In the genomic region with DNA sequence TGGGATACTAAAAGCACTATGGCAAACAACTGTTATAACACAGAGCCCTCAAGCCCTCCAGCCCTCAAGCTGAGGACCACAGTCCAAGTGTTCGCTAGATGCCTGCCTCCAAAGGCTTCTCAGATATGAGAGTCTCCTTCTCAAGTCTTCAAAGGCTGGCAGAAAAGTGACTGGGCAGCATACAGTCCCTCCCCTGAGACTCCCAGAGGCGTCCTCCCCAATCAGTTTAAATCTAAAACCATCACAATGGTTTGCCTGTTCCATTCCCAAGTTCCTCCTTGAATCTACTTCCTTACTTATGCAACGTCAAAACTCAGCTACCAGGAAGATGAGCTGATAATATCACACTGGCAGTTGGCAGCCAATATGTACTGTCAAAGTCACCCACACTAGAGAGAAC, we compare ENCODE assay signal across 9 mouse cellular contexts. TPM values are rescaled to one million over a fixed set of nuclear protein-coding genes. Genes with fewer than 3 reads are reported as not detected.
DNase-seq lines count a peak whose midpoint lies in the region; ATAC-seq and TF ChIP-seq lines count a peak whose summit lies in the region.
"Had no signal": no experiment of that assay in that cellular context is flagged by ENCODE, and none has a peak within 500 bp of the region (broad histone marks: within the 10 kb centered on the region; RNA-seq: fewer than 3 reads in every experiment).

A gene (plus strand): TSS at position 301 of the 400 bp plus-strand sequence.

- no peaks in the 10 kb centered on the region for H3K36me3 ChIP-seq in forebrain, embryonic 10.5 days (replicated peaks)
- no peaks in the 10 kb centered on the region for H3K36me3 ChIP-seq in limb, embryonic 13.5 days
- H3K36me3 ChIP-seq in small intestine, adult 2 months (ENCODE audit: control insufficient read depth, insufficient read depth, low read length): no peaks in the 10 kb centered on the region

- H3K9ac ChIP-seq in limb, embryonic 13.5 days: no peak within 1 kb of the TSS

- TF ChIP-seq CTCF in small intestine, adult 2 months (IDR thresholded peaks at IDR 0.05; ENCODE audit: extremely low read depth, insufficient read length, insufficient replicate concordance, low read depth, low read length): no peak

- ATAC-seq in limb, embryonic 13.5 days (ENCODE audit: low FRiP score, low read depth): no peak

- no peak within 1 kb of the TSS for H3K27ac ChIP-seq in forebrain, embryonic 10.5 days
- no peak within 1 kb of the TSS for H3K27ac ChIP-seq in limb, embryonic 13.5 days
- no peak within 1 kb of the TSS for H3K27ac ChIP-seq in small intestine, adult 2 months (ENCODE audit: insufficient read depth, low read depth, low read length)

- no peak within 1 kb of the TSS for H3K4me3 ChIP-seq in forebrain, embryonic 10.5 days
- H3K4me3 ChIP-seq in limb, embryonic 13.5 days: no peak within 1 kb of the TSS
- H3K4me3 ChIP-seq in small intestine, adult 2 months (ENCODE audit: low read depth, low read length): no peak within 1 kb of the TSS
- H3K4me3 ChIP-seq: erythroblast, embryonic 14.5 days had no signal

- DNase-seq in urinary bladder, adult 2 months (ENCODE audit: low spot score): no peak
- no peak for DNase-seq in urinary bladder, postnatal 25 days (ENCODE audit: low spot score)
- no peak for DNase-seq in forebrain, embryonic 10.5 days (ENCODE audit: extremely low spot score, low spot score)
- no peak for DNase-seq in heart, postnatal 36 days
- no peak for DNase-seq in ovary, postnatal 14 days (ENCODE audit: low spot score)
- no peak for DNase-seq in cerebellum, postnatal 36 days

- TF ChIP-seq POLR2A in small intestine, adult 2 months (IDR thresholded peaks at IDR 0.05; ENCODE audit: low read depth, low read length): no peak

- peaks cover 15% of the 10 kb centered on the region for H3K4me1 ChIP-seq in forebrain, embryonic 10.5 days
- H3K4me1 ChIP-seq in limb, embryonic 13.5 days: no peaks in the 10 kb centered on the region
- H3K4me1 ChIP-seq in small intestine, adult 2 months (ENCODE audit: control insufficient read depth, insufficient read depth, insufficient read length, low read length): no peaks in the 10 kb centered on the region; the same call in 1 of the 2 replicates

- no peaks in the 10 kb centered on the region for H3K27me3 ChIP-seq in forebrain, embryonic 10.5 days (ENCODE audit: poor library complexity, severe bottlenecking)
- no peaks in the 10 kb centered on the region for H3K27me3 ChIP-seq in limb, embryonic 13.5 days
- no peaks in the 10 kb centered on the region for H3K27me3 ChIP-seq in small intestine, adult 2 months (ENCODE audit: control insufficient read depth, insufficient read depth, low read length)

- no peak within 1 kb of the TSS for H3K4me2 ChIP-seq in limb, embryonic 13.5 days (replicated peaks)

- H3K9me3 ChIP-seq in forebrain, embryonic 10.5 days: no peaks in the 10 kb centered on the region
- no peaks in the 10 kb centered on the region for H3K9me3 ChIP-seq in limb, embryonic 13.5 days

- intact Hi-C loops in heart, postnatal 36 days (cut with DNase I): no loop called here

- WGBS in forebrain, embryonic 10.5 days: 83% methylated on average over 3 of the region's 3 CpGs
- WGBS in limb, embryonic 13.5 days: 76% methylated on average over 3 of the region's 3 CpGs
- 52% methylated on average over 3 of the region's 3 CpGs for WGBS in small intestine, adult 2 months

RNA-seq across cellular contexts. Expression of the gene that starts here (rescaled TPM):
- polyA plus RNA-seq in urinary bladder, adult 2 months (2012; rRNA removed): 41.6 and 47.8 TPM in 2 replicates
- polyA plus RNA-seq in forebrain, embryonic 10.5 days (2016; fragmentation: Nextera tagmentation; extraction: Ambion mirVana): 122 and 127 TPM in 2 replicates
- 10 to 100 TPM; 20.2 TPM for total RNA-seq in heart, postnatal 36 days (2021)
- 70.6 and 71.6 TPM in 2 replicates for polyA plus RNA-seq in limb, embryonic 13.5 days (2015; fragmentation: Nextera tagmentation; extraction: Ambion mirVana)
- 13.2 and 22.6 TPM in 2 replicates for polyA plus RNA-seq in small intestine, adult 2 months (2012; rRNA removed)
